Mouse (Mus musculus) Patski (cell line): Measurements from ENCODE around the gene Parp1. TPM values are rescaled to one million over a fixed set of nuclear protein-coding genes. Genes with fewer than 3 reads are reported as not detected.
"Not testable (repeated sequence)": the region's sequence is repeated elsewhere in the genome, so short reads cannot be mapped to it uniquely, and the experiment has no call there.

Experiments
- ATAC-seq: fragments of 100-300 bp; one replicate; pipeline ENCODE4 v1.8.0; 2021
- CTCF ChIA-PET: fragments of 350-600 bp; sonication (Branson Sonifier 250); formaldehyde crosslinking; loops from one replicate; lab custom pipeline; 2022; ENCODE audit warnings: inconsistent platforms; lab: Charles Lee
- POLR2A ChIA-PET: fragments of 350-600 bp; sonication (Branson Sonifier 250); formaldehyde crosslinking; loops from one replicate; lab custom pipeline; 2022; ENCODE audit warnings: antibody characterized with exemption, inconsistent platforms; lab: Charles Lee
- DNase-seq: peaks from one replicate; pipeline ENCODE4 v3.0.0-alpha.2; 2011; ENCODE audit warnings: low read depth, low spot score
- H3K27me3 ChIP-seq: fragments of 371-371 bp; one replicate; pipeline ENCODE4 v1.5.1; 2021
- CTCF ChIP-seq: fragments of 100-300 bp; IDR thresholded peaks from one replicate; pipeline ENCODE4 v1.5.1; 2021
- in situ Hi-C: fragments of 300-500 bp; cut with MboI; formaldehyde crosslinking; loops from 3 replicates; pipeline ENCODE4 v1.11.1; 2018; ENCODE audit warnings: low pct_unique_long_range_greater_than_20kb, mixed read lengths
- polyA plus RNA-seq: library from polyadenylated mRNA; unstranded; gene quantifications from one replicate; pipeline ENCODE4 v1.2.3, GENCODE M21; 2021

Gene Parp1
- polyA plus RNA-seq, 1 experiment from 2014 or later: 99.1 TPM

DNA sequence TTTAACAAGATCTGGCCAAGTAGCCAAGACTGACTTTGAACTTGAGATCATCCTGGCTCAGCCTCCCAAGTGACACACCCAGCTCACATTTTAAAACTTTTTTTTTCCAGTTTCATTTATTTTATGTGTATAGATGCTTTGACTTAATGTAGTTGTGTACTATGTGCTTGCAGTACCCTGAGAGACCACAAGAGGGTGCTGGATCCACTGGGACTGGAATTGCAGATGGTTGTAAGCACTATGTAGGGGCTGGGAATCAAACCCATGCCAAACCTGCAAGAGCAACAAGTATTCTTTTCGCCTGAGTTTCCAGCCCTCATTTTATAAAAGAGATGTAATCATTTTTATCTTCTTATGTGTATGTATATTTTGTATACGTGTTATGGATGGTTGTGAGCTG is 55.2 kb downstream of the Parp1 start:
- DNase-seq: no peak
- in situ Hi-C loops: no loop called here
- H3K27me3 ChIP-seq: no peaks in the 10 kb centered on the region
- ChIA-PET POLR2A (no interaction called here), CTCF (no interaction called here)
- no peak for ATAC-seq
- TF ChIP-seq CTCF: peak; percentile 57

DNA sequence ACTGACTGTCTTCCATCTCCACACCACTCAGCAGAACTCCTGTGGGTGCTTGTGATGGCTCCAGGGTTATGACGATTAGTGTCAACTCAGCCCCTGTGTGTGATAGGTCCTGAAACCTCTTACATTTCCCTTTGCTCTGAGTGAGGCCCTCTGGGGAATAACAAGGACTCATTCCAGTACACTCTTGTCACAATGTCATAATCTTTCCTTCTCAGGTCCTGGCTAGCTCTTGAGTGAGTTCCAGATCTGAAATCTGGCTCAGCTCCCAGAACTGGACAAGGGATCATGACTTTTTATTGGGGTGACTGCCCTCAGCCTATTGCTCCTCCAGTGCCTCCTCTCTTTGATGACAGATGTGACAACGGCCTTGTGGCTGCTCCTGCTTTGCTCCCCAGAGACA is 57.4 kb downstream of the Parp1 start:
- H3K27me3 ChIP-seq: no peaks in the 10 kb centered on the region
- ATAC-seq: no peak
- in situ Hi-C loops: no loop called here
- ChIA-PET CTCF (no interaction called here), POLR2A (no interaction called here)
- no peak for TF ChIP-seq CTCF
- no peak for DNase-seq

DNA sequence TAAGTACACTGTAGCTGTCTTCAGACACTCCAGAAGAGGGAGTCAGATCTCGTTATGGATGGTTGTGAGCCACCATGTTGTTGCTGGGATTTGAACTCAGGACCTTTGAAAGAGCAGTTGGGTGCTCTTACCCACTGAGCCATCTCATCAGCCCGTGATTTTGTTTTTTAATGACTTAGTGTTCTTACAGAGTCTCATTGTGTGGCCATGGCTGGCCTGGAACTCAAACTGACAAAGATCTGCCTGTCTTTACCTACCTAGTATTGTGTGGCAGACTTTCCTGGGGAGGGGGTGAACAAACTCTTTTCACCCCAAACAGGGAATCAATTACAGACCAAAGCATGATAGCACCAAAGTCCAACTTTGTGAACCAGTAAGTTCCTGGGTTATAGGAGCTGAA is 69.1 kb downstream of the Parp1 start:
- CTCF ChIA-PET, DNase-seq, H3K27me3 ChIP-seq, ATAC-seq, in situ Hi-C loops, POLR2A ChIA-PET: not testable (repeated sequence)

DNA sequence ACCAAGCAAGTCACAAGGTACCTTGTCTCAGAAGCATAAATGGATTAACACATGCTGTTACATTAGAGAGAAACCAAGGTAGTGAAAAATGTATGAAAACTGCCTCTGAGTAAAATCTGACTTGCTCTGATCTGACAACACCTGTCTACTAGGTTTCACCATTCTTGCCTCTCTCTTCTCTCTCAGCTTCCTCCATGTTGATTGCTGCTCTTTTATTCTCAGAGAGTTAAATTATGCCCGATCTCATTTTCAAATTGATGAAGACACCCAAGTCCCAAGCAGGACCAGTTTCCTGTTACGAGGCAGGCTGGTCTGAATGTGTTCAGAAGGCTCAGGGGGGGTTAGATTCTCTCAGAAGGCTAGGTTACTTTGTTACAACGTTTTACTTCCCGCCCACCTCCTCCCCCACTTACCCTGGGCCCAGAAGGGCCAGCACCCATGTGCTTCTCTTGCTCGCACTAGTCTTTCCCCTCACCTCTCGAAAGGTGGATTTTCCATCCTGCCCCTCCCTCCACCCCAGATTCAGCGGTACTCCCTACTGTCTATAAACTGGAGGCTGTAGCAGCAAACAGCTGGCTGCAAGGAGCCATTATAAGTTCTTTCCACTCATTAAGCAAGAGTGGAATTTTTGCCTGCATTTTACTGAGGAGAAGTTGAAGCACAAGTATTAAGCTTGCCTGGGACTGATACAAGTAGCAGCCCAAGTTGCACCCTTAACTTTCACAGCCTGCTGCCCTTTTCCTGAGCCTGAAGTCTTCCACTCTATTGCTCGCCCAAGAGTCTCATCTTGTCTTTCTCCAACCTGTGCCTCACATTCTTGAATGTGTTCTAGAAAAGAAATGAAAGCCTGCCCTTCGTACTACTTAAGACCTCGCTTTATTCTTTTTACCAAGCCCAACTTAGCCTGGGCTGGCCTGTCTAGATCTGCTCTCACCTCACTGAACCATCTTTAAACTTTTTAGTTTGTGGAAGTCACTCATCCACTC is 71.0 kb downstream of the Parp1 start:
- no peak for TF ChIP-seq CTCF
- ATAC-seq (no peak), DNase-seq (no peak)
- in situ Hi-C loops: no loop called here
- CTCF ChIA-PET: no interaction called here
- H3K27me3 ChIP-seq: no peaks in the 10 kb centered on the region
- POLR2A ChIA-PET: interaction anchor here (0.6 to 1.0 kb wide), 3 partner anchors 33 to 73 kb away, joined by 3 to 4 read pairs (median 3); no protein-coding TSS in a partner anchor

DNA sequence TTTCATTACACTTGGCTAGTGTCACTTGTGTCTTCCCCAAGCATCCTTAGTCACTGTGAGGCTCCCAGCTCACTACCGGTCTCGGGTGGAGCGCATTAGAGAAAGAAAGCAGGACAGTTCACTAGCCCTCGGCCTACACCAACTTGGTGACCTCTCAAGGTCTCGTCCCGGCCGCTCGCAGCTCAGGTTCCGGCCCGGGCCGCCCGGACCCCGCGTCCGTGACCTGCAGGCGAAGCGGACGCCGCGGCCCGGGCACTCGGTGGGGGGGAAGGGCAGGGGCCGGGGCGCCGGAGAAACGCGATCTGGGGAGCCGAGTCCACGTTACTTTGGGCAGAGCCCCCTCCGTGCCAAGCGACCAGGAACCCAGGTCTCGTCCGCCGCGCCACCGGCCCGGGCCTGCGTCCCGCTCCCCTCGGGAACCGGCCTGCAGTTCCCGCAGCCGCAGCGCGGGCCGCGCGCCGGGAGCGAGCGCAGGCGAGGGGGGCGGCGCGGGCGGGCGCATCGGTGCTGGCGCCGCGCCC is 71.9 kb downstream of the Parp1 start:
- ATAC-seq (peak; percentile 55), DNase-seq (no peak)
- TF ChIP-seq CTCF: no peak
- no peaks in the 10 kb centered on the region for H3K27me3 ChIP-seq
- ChIA-PET POLR2A (interaction anchor here (0.6 kb wide), 1 partner anchor 74 kb away, joined by 4 read pairs; no protein-coding TSS in a partner anchor), CTCF (interaction anchor here (1.1 kb wide), 1 partner anchor 33 kb away, joined by 3 read pairs; no protein-coding TSS in a partner anchor)
- in situ Hi-C loops: no loop called here

DNA sequence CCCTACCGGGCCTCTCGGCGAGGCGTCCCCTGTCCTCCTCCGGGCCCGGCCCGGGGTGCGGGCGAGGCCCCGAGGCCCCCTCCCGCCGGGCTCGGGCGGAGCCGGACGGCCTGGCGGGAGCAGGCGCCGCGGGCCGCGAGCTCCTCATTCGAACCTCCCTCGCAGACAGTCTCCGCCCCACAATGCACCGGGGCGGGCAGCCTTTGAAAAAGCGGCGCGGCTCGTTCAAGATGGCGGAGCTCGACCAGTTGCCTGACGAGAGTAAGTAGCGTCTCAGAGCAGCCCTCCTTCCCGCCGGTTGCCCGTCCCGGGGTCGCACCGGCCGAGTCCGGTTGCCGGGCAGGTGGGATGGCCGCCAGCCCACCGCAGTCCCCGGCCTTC is 72.4 kb downstream of the Parp1 start, which contains the start of gene Lin9:
TSS of gene Lin9 (plus strand) at position 14 of the 381 bp plus-strand sequence.
- ChIA-PET POLR2A (no interaction called here), CTCF (interaction anchor here (1.1 kb wide), 1 partner anchor 34 kb away, joined by 3 read pairs; no protein-coding TSS in a partner anchor)
- in situ Hi-C loops: no loop called here
- no peaks in the 10 kb centered on the region for H3K27me3 ChIP-seq
- ATAC-seq: peak; percentile 67
- no peak for TF ChIP-seq CTCF
- DNase-seq: no peak

DNA sequence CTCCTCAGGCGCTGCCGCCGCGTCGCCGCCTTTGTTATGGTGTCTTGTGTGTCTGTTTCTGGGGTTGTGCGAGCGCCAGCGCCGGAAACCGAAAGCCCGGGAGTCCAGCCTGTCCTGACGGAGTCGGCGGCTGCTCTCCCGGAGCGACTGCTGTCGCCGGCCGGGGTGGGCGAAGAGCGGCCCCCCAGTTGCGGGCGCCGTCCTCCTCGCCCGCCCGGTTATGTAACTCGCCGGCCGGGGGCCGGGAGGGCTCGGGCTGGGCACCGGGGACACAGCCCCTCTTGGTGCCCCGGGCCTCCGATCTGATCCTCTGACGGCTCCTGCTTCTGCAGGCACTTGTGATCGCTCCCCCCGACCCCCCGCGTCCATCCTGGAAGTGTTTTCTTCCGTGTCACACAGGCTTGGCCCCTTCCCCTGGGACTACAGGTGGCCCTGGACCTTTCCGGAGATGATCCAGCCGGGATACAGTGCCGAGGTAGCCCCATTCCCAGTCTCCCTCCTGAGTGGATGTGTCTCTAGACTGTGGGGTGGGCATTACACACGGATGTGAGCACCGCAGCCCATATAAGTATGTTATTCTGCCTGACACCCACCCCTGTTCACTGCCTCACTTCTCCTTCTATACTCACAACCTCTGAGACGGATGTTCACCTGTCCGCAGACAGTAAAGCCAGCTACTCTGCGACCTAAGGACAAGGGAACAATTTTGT is 72.9 kb downstream of the Parp1 start:
- H3K27me3 ChIP-seq: no peaks in the 10 kb centered on the region
- in situ Hi-C loops: no loop called here
- POLR2A ChIA-PET: no interaction called here
- no peak for TF ChIP-seq CTCF
- ATAC-seq (peak; percentile 23), DNase-seq (no peak)
- CTCF ChIA-PET: interaction anchor here (1.1 kb wide), 1 partner anchor 34 kb away, joined by 3 read pairs; no protein-coding TSS in a partner anchor

DNA sequence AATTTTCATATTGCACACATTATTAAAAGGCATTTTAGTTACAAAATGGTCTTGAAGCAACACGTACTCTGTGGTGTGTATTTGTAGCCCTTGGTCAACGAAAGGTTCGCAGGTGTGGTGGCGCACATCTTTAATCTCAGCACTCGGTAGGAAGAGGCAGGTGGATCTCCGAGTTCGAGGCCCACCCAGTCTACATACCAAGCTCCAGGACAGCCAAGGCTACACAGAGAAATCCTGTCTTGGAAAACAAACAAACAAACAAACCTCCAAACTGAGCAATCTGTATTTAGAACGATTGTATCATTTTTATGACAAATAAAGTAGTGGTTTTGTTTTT is 73.5 kb downstream of the Parp1 start:
- TF ChIP-seq CTCF: no peak
- CTCF ChIA-PET: interaction anchor here (1.7 kb wide), 1 partner anchor 12 kb away, joined by 3 read pairs; no protein-coding TSS in a partner anchor
- ATAC-seq (no peak), DNase-seq (no peak)
- in situ Hi-C loops: no loop called here
- POLR2A ChIA-PET: no interaction called here
- no peaks in the 10 kb centered on the region for H3K27me3 ChIP-seq

Other genes with a start within 250 kb of the Parp1 start
- gene Itpkb, start 238.4 kb upstream of the Parp1 start, polyA plus RNA-seq: 15.4 TPM
- not detected for gene Stum, start 85.4 kb upstream of the Parp1 start, polyA plus RNA-seq
- 13.7 TPM for gene Lin9, start 72.2 kb downstream of the Parp1 start, polyA plus RNA-seq
- gene Mixl1, start 128.1 kb downstream of the Parp1 start, polyA plus RNA-seq: not detected
- gene Acbd3, start 157.1 kb downstream of the Parp1 start, polyA plus RNA-seq: 53.4 TPM
- gene H3f3a, start 245.0 kb downstream of the Parp1 start, polyA plus RNA-seq: 683 TPM